Comparison of ENCODE assay signal across 8 mouse cellular contexts in genomic region chr2:110191965-110192701, GRCm38 (mm10).
DNase-seq lines count a peak whose midpoint lies in the region; ATAC-seq and TF ChIP-seq lines count a peak whose summit lies in the region.

No protein-coding gene starts in this region.

- WGBS in kidney, adult 2 months, result 14% methylated on average over 15 of the region's 15 CpGs
- WGBS in lung, embryonic 15.5 days, result 27% methylated on average over 15 of the region's 15 CpGs
- WGBS in cerebellum, adult 2 months, result 39% methylated on average over 15 of the region's 15 CpGs

- H3K4me3 ChIP-seq in kidney, adult 2 months (ENCODE audit: insufficient read depth, low read depth, low read length), result no peak overlapping the region
- H3K4me3 ChIP-seq in lung, embryonic 15.5 days, result no peak overlapping the region
- H3K4me3 ChIP-seq in cerebellum, adult 2 months (replicated peaks; ENCODE audit: insufficient read depth, low read depth, low read length), result no peak overlapping the region

- H3K4me1 ChIP-seq in kidney, adult 2 months (ENCODE audit: control insufficient read depth, insufficient read depth, low read length), result peaks cover 39% of the 10 kb centered on the region
- peaks cover 9% of the 10 kb centered on the region for H3K4me1 ChIP-seq in lung, embryonic 15.5 days
- 0 out of 2 replicates have a peak, but pooled peaks cover 2% of the 10 kb centered on the region for H3K4me1 ChIP-seq in cerebellum, adult 2 months (ENCODE audit: control insufficient read depth, insufficient read depth, low read length)

- no peak overlapping the region for H3K9ac ChIP-seq in lung, embryonic 15.5 days

- peak overlapping the region; percentile 32 for H3K4me2 ChIP-seq in lung, embryonic 15.5 days

- peak; percentile 87 for DNase-seq in Muller cell, postnatal 12 days (ENCODE audit: inconsistent ontology term)
- peak; percentile 46 for DNase-seq in embryo, embryonic 11.5 days (ENCODE audit: low read depth, low spot score)
- DNase-seq in heart, adult 9 months (ENCODE audit: low spot score in 2 of 2), result peak; percentile 32 to 48
- peak; percentile 96 for DNase-seq in kidney, adult 2 months
- peak; percentile 76 for DNase-seq in retina, postnatal 1 day
- DNase-seq in cerebellum, adult 9-10 months, result no peak
- DNase-seq in cerebellum, adult 2 months, result no peak

- peak overlapping the region; percentile 97 for H3K27ac ChIP-seq in kidney, adult 2 months (ENCODE audit: insufficient read depth, low read depth, low read length)
- H3K27ac ChIP-seq in lung, embryonic 15.5 days, result no peak overlapping the region
- H3K27ac ChIP-seq in cerebellum, adult 2 months (ENCODE audit: insufficient read depth, low read length), result no peak overlapping the region

- no peak for TF ChIP-seq POLR2A in kidney, adult 2 months (IDR thresholded peaks at IDR 0.05; ENCODE audit: low read depth, low read length)
- no peak for TF ChIP-seq POLR2A in cerebellum, adult 2 months (IDR thresholded peaks at IDR 0.05; ENCODE audit: borderline replicate concordance, insufficient read depth, low read length)

- H3K9me3 ChIP-seq in lung, embryonic 15.5 days, result no peaks in the 10 kb centered on the region

- no peaks in the 10 kb centered on the region for H3K27me3 ChIP-seq in kidney, adult 2 months (replicated peaks; ENCODE audit: control insufficient read depth, insufficient read depth, low read length)
- H3K27me3 ChIP-seq in lung, embryonic 15.5 days, result peaks cover 89% of the 10 kb centered on the region
- H3K27me3 ChIP-seq in cerebellum, adult 2 months (ENCODE audit: control insufficient read depth, insufficient read depth, low read length), result no peaks in the 10 kb centered on the region; the same call in 1 of the 2 replicates

- TF ChIP-seq CTCF in kidney, adult 2 months (conservative IDR thresholded peaks at IDR 0.05; ENCODE audit: insufficient read depth, insufficient read length, low read depth, low read length), result no peak
- no peak for TF ChIP-seq CTCF in cerebellum, adult 2 months (IDR thresholded peaks at IDR 0.05; ENCODE audit: borderline replicate concordance, insufficient read depth, low read depth, low read length)

- H3K36me3 ChIP-seq in kidney, adult 2 months (ENCODE audit: control insufficient read depth, insufficient read depth, low read length), result no peaks in the 10 kb centered on the region
- H3K36me3 ChIP-seq in lung, embryonic 15.5 days, result no peaks in the 10 kb centered on the region

- ATAC-seq in lung, embryonic 15.5 days (ENCODE audit: borderline replicate concordance, extremely low read depth, low FRiP score, low TSS enrichment), result peak; percentile 73; the same call in 1 of the 2 replicates

Comparison
In these comparisons a context has a peak if more than half of its experiments do, and no peak if none do; other contexts are left out.
1. DNase-seq: peak in Muller cell, postnatal 12 days (single experiment), embryo, embryonic 11.5 days (single experiment), heart, adult 9 months (2 of 2), kidney, adult 2 months (single experiment) and retina, postnatal 1 day (single experiment); none in cerebellum, adult 9-10 months (single experiment) and cerebellum, adult 2 months (0 of 2).